Mouse (Mus musculus): ENCODE measurements around the gene Ss18l1. TPM values are rescaled to one million over a fixed set of nuclear protein-coding genes. Genes with fewer than 3 reads are reported as not detected.

Gene Ss18l1
- total RNA-seq, 2 experiments from 2014 or later: 1.2 to 2.1 TPM

GRCm38 (mm10) chr2:180032925-180033324 is 9.4 kb upstream of the Ss18l1 start:
- DNase-seq: no peak
- intact Hi-C loops (cut with DNase I): no loop called here

- DNase-seq: no peak
- intact Hi-C loops (cut with DNase I): no loop called here
These were observed 8.4 kb upstream of the Ss18l1 start for GRCm38 (mm10) chr2:180033956-180034355.

- intact Hi-C loops (cut with DNase I): no loop called here
- no peak for DNase-seq
These were observed 7.6 kb upstream of the Ss18l1 start for GRCm38 (mm10) chr2:180034753-180035152.

GRCm38 (mm10) chr2:180040406-180040805 is 1.9 kb upstream of the Ss18l1 start:
- DNase-seq: no peak
- intact Hi-C loops (cut with DNase I): loop anchor here (5.0 kb wide), 1 partner anchor 63 kb away; the partner anchor contains the start of gene Taf4

- peak in 1 of 2 experiments; percentile 27 for DNase-seq
- intact Hi-C loops (cut with DNase I): loop anchor here (5.0 kb wide), 1 partner anchor 64 kb away; the partner anchor contains the start of gene Taf4
These were observed 593 bp upstream of the Ss18l1 start for GRCm38 (mm10) chr2:180041577-180042255.

- peak; percentile 15 to 32 for DNase-seq
- intact Hi-C loops (cut with DNase I): loop anchor here (5.0 kb wide), 1 partner anchor 66 kb away; the partner anchor contains the start of gene Taf4
These were observed 678 bp downstream of the Ss18l1 start for GRCm38 (mm10) chr2:180042858-180043515.

GRCm38 (mm10) chr2:180045283-180045682 is 3.0 kb downstream of the Ss18l1 start:
- DNase-seq: no peak
- intact Hi-C loops (cut with DNase I): no loop called here

- intact Hi-C loops (cut with DNase I): no loop called here
- DNase-seq: no peak
These were observed 5.3 kb downstream of the Ss18l1 start for GRCm38 (mm10) chr2:180047580-180047979.

GRCm38 (mm10) chr2:180047980-180048635 is 5.8 kb downstream of the Ss18l1 start:
- intact Hi-C loops (cut with DNase I): no loop called here
- no peak for DNase-seq

- peak; percentile 66 to 76 for DNase-seq
- intact Hi-C loops (cut with DNase I): no loop called here
These were observed 8.7 kb downstream of the Ss18l1 start for GRCm38 (mm10) chr2:180050986-180051385.

- DNase-seq: no peak
These were observed 9.9 kb downstream of the Ss18l1 start for GRCm38 (mm10) chr2:180051986-180052733.

GRCm38 (mm10) chr2:180053001-180053400 is 10.7 kb downstream of the Ss18l1 start:
- DNase-seq: peak in 1 of 2 experiments; percentile 15
- intact Hi-C loops (cut with DNase I): loop anchor here (2.0 kb wide), 1 partner anchor 136 kb away; no protein-coding TSS in a partner anchor

More at GRCm38 (mm10) chr2:180051986-180052733, 9.9 kb downstream of the Ss18l1 start:
- intact Hi-C loops (cut with DNase I): loop anchor here (2.0 kb wide), 1 partner anchor 135 kb away; no protein-coding TSS in a partner anchor

GRCm38 (mm10) chr2:180063338-180064131 is 21.2 kb downstream of the Ss18l1 start:
- DNase-seq: no peak
- intact Hi-C loops (cut with DNase I): no loop called here

GRCm38 (mm10) chr2:180069770-180070480 is 27.6 kb downstream of the Ss18l1 start:
- DNase-seq: no peak
- intact Hi-C loops (cut with DNase I): loop anchor here (5.0 kb wide), 1 partner anchor 42 kb away; no protein-coding TSS in a partner anchor

GRCm38 (mm10) chr2:180070481-180071453 is 28.5 kb downstream of the Ss18l1 start, which contains the start of gene Mtg2:
TSS of gene Mtg2 (plus strand) at chr2:180070588.
- intact Hi-C loops (cut with DNase I): loop anchor here (5.0 kb wide), 1 partner anchor 42 kb away; no protein-coding TSS in a partner anchor

GRCm38 (mm10) chr2:180071671-180072070 is 29.4 kb downstream of the Ss18l1 start:
- no peak for DNase-seq
- intact Hi-C loops (cut with DNase I): loop anchor here (5.0 kb wide), 1 partner anchor 41 kb away; no protein-coding TSS in a partner anchor

More at GRCm38 (mm10) chr2:180070481-180071453, 28.5 kb downstream of the Ss18l1 start, which contains the start of gene Mtg2:
- DNase-seq: peak; percentile 94 to 95

- intact Hi-C loops (cut with DNase I): loop anchor here (5.0 kb wide), 1 partner anchor 39 kb away; no protein-coding TSS in a partner anchor
- DNase-seq: no peak
These were observed 30.6 kb downstream of the Ss18l1 start for GRCm38 (mm10) chr2:180072886-180073285.
